Mouse (Mus musculus) layer of hippocampus, postnatal 14 days (tissue): Measurements from ENCODE around the gene March9. TPM values are rescaled to one million over a fixed set of nuclear protein-coding genes. Genes with fewer than 3 reads are reported as not detected.

Experiments used
- DNase-seq, 2 experiments: peaks; one replicate each; pipeline ENCODE4 v3.0.0; 2021 to 2022; ENCODE audit warnings: low spot score in 2 of 2, mixed read lengths in 1 of 2
- total RNA-seq, 2 experiments: library from RNA; stranded (reverse); gene quantifications; 2 replicates each; pipeline ENCODE4 v1.2.3; 2021

March9 gene
- total RNA-seq, 2 experiments from 2014 or later: 31.8 to 34.9 TPM

- DNase-seq: no peak
Observed at GRCm38 (mm10) chr10:127041274-127041766, 18.7 kb downstream of the March9 start, which contains the start of the genes Mettl1 and Eef1akmt3. TSS of gene Mettl1 (plus strand) at chr10:127041414. TSS of gene Eef1akmt3 (minus strand) at chr10:127041513.

- DNase-seq: no peak
Observed at GRCm38 (mm10) chr10:127040569-127041214, 19.3 kb downstream of the March9 start.

- no peak for DNase-seq
Observed at GRCm38 (mm10) chr10:127037641-127038040, 22.3 kb downstream of the March9 start.

- DNase-seq: no peak
Observed at GRCm38 (mm10) chr10:127036273-127036672, 23.7 kb downstream of the March9 start.

- no peak for DNase-seq
Observed at GRCm38 (mm10) chr10:127033301-127033741, 26.7 kb downstream of the March9 start.

GRCm38 (mm10) chr10:127030336-127031296, 29.4 kb downstream of the March9 start, which contains the start of gene Tsfm:
TSS of gene Tsfm (minus strand) at chr10:127030840.
- peak; percentile 87 to 94 for DNase-seq

- no peak for DNase-seq
Observed at GRCm38 (mm10) chr10:127018422-127018821, 41.6 kb downstream of the March9 start.

GRCm38 (mm10) chr10:127017071-127017470, 42.9 kb downstream of the March9 start:
- no peak for DNase-seq

- DNase-seq: no peak
Observed at GRCm38 (mm10) chr10:127016488-127016887, 43.5 kb downstream of the March9 start.

Other genes with a start within 250 kb of the March9 start
- 1 to 10 TPM; 8.9 to 9.2 TPM for gene Atp23, start 158.8 kb downstream of the March9 start, total RNA-seq
- gene Ctdsp2, start 81.5 kb downstream of the March9 start, total RNA-seq: 10 to 100 TPM; 90.7 to 93.6 TPM
- under 1 TPM; 0.48 to 0.62 TPM for gene Avil, start 59.5 kb downstream of the March9 start, total RNA-seq
- 10 to 100 TPM; 27.4 to 31.9 TPM for gene Tsfm, start 29.3 kb downstream of the March9 start, total RNA-seq
- 10 to 100 TPM; 10.2 to 10.9 TPM for gene Mettl1, start 18.8 kb downstream of the March9 start, total RNA-seq
- under 1 TPM; 0.36 to 0.41 TPM for gene Eef1akmt3, start 18.7 kb downstream of the March9 start, total RNA-seq
- gene Cyp27b1, start 11.9 kb downstream of the March9 start, total RNA-seq: 1 to 10 TPM in 1 of 2 experiments, under 1 TPM in 1; 0.74 to 1.0 TPM
- gene Cdk4, start 3.4 kb upstream of the March9 start, total RNA-seq: 100 to 1,000 TPM; 120 to 123 TPM
- 10 to 100 TPM; 62.7 to 65.4 TPM for gene Tspan31, start 10.1 kb upstream of the March9 start, total RNA-seq
- 100 to 1,000 TPM; 719 to 736 TPM for gene Agap2, start 15.1 kb upstream of the March9 start, total RNA-seq
- 100 to 1,000 TPM; 100 to 103 TPM for gene Os9, start 60.9 kb upstream of the March9 start, total RNA-seq
- 100 to 1,000 TPM; 108 to 110 TPM for gene B4galnt1, start 105.0 kb upstream of the March9 start, total RNA-seq
- gene Slc26a10, start 120.5 kb upstream of the March9 start, total RNA-seq: 1 to 10 TPM; 4.6 to 5.9 TPM
- gene Arhgef25, start 129.9 kb upstream of the March9 start, total RNA-seq: 100 to 1,000 TPM; 196 to 200 TPM
- 100 to 1,000 TPM; 200 to 207 TPM for gene Dtx3, start 135.5 kb upstream of the March9 start, total RNA-seq
- gene Pip4k2c, start 151.4 kb upstream of the March9 start, total RNA-seq: 10 to 100 TPM; 65.7 to 69.2 TPM
- 100 to 1,000 TPM; 413 to 455 TPM for gene Kif5a, start 203.2 kb upstream of the March9 start, total RNA-seq
- 100 to 1,000 TPM; 298 to 304 TPM for gene Dctn2, start 206.2 kb upstream of the March9 start, total RNA-seq
- gene Mbd6, start 228.8 kb upstream of the March9 start, total RNA-seq: 10 to 100 TPM; 46.0 to 53.3 TPM